Mouse (Mus musculus) limb, embryonic 11.5 days (tissue): ENCODE measurements around the gene Cyth1. TPM values are rescaled to one million over a fixed set of nuclear protein-coding genes. Genes with fewer than 3 reads are reported as not detected.

Source experiments
- ATAC-seq: fragments of 200-750 bp; cut with Nextera tagmentation; 2 replicates; pipeline ENCODE4 v1.8.0; 2017; ENCODE audit warnings: low read depth; ENCODE audit not compliant: insufficient number of reproducible peaks, low FRiP score, low TSS enrichment
- DNase-seq: peaks from one replicate; pipeline ENCODE4 v3.0.0-alpha.2; 2015; ENCODE audit warnings: low spot score
- H3K27ac ChIP-seq: fragments of 300-500 bp; sonication (generic); replicated peaks from 2 replicates; pipeline ENCODE4 v1.5.1; 2014; ENCODE audit warnings: low read depth, mild to moderate bottlenecking, low read length
- H3K27me3 ChIP-seq: fragments of 300-500 bp; sonication (generic); 2 replicates; pipeline ENCODE4 v1.6.1; 2014; ENCODE audit warnings: mild to moderate bottlenecking, low read length, mixed read lengths; ENCODE audit not compliant: control insufficient read depth, insufficient read depth
- H3K36me3 ChIP-seq: fragments of 300-500 bp; sonication (generic); 2 replicates; pipeline ENCODE4 v1.6.1; 2014; ENCODE audit warnings: mild to moderate bottlenecking, low read length, moderate library complexity, mixed read lengths; ENCODE audit not compliant: control insufficient read depth, insufficient read depth
- H3K4me1 ChIP-seq: fragments of 300-500 bp; sonication (generic); 2 replicates; pipeline ENCODE4 v1.6.1; 2014; ENCODE audit warnings: low read length, mixed read lengths; ENCODE audit not compliant: control insufficient read depth, insufficient read depth
- H3K4me2 ChIP-seq: fragments of 300-500 bp; sonication (generic); 2 replicates; pipeline ENCODE4 v1.6.1; 2014; ENCODE audit warnings: low read depth, mild to moderate bottlenecking, moderate library complexity; ENCODE audit not compliant: severe bottlenecking
- H3K4me3 ChIP-seq: fragments of 300-500 bp; sonication (generic); 2 replicates; pipeline ENCODE4 v1.5.1; 2014; ENCODE audit warnings: low read depth, low read length
- H3K9ac ChIP-seq: fragments of 300-500 bp; sonication (generic); 2 replicates; pipeline ENCODE4 v1.6.1; 2014; ENCODE audit warnings: mild to moderate bottlenecking, low read length
- H3K9me3 ChIP-seq: fragments of 300-500 bp; sonication (generic); 2 replicates; pipeline ENCODE4 v1.6.1; 2016; ENCODE audit warnings: low read length; ENCODE audit not compliant: control insufficient read depth
- WGBS: fragments of 180-500 bp; shearing (Covaris S2); extraction: QIAGEN DNeasy Blood & Tissue Kit; methylation state at CpG from one replicate; pipeline ENCODE4 v1.1.7; 2014; 5-methylcytosine and 5-hydroxymethylcytosine counted together
- polyA plus RNA-seq: library from polyadenylated mRNA; unstranded; fragments of >200 nt; fragmentation: Nextera tagmentation; extraction: Ambion mirVana; gene quantifications from 2 replicates; pipeline ENCODE4 v1.2.1, GENCODE M21; 2014

Cyth1 gene
- 13.3 and 16.2 TPM in 2 replicates for polyA plus RNA-seq

DNA sequence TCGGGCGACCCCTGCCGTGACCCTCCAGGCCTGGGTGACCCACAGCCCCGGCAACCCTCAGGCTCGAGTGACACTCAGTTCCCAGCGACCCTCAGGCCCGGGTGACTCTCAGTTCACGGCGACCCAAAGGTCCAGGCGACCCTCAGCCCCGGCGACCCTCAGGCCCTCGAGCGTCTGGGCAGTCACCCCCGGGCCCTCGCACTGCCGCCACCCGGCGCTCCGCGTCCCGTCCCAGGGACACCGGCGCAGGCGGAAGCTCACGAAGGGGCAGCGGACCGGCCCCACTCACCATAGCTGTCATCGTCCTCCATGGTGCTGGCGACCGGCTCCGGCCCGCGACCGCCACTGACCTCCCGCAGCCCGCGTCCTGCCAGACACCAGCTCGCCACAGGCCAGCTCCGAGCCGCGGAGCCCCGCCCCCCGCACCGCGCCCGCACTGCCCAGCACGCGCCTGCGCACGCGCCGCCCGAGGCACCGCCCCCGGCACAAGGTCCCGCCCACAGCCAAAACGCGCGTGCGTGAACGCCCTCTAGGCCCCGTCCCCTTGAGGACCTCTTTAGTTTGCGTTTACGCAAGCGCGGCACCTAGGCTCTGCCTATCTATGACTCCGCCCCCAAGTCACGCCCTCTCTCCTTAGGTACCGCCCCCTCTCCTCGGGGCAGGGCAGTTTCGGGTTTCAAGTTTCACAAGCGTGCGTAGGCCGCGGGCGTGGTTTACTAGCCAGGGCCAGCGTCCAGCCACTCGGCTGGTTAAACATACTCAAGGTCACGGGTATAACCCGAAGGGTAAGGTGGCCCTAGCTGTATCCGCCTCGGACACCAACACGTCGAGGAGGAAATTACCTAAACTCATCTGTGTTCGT, at the start of gene Cyth1:
Gene Cyth1, minus strand, starts transcription at position 443 of the 862 bp plus-strand sequence.
- peak; percentile 99 for DNase-seq
- under 1% methylated on average over 85 of the region's 86 CpGs for WGBS

DNA sequence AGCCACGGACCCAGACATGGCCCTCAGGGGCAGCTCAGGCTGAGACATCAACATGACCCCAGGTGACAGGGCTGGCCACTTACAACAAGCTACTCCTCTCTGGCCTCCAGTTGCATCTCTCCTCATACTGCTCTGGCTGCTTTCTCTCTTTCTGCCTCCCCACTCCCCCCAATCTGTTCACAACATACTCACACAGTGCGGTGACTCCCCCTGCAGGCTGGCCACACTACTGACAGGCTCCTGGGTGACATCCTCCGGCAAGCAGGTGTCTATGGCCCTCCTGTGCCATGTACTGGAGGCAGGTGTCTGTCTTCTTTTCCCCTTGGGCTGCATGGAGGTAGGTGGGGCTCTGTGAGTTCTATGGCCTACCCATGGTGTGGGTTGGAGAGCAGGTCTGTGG, 49.6 kb upstream of the Cyth1 start:
- H3K9ac ChIP-seq: no peak overlapping the region
- no peak overlapping the region for H3K4me3 ChIP-seq
- no peaks in the 10 kb centered on the region for H3K9me3 ChIP-seq
- H3K36me3 ChIP-seq: peaks cover 2% of the 10 kb centered on the region; the same call in 1 of the 2 replicates
- 81% methylated on average over 3 of the region's 3 CpGs for WGBS
- ATAC-seq: no peak
- no peak for DNase-seq
- no peaks in the 10 kb centered on the region for H3K27me3 ChIP-seq
- no peaks in the 10 kb centered on the region for H3K4me1 ChIP-seq
- no peak overlapping the region for H3K27ac ChIP-seq
- H3K4me2 ChIP-seq: no peak overlapping the region

More for the DNA sequence above, at the start of gene Cyth1:
- ATAC-seq: peak; percentile 96
- peak within 1 kb of the TSS; percentile 61 for H3K4me3 ChIP-seq
- peak within 1 kb of the TSS; percentile 8; the same call in 1 of the 2 replicates for H3K27ac ChIP-seq
- H3K4me1 ChIP-seq: peaks cover 16% of the 10 kb centered on the region
- H3K9ac ChIP-seq: peak within 1 kb of the TSS; percentile 76
- no peaks in the 10 kb centered on the region for H3K9me3 ChIP-seq
- no peaks in the 10 kb centered on the region for H3K27me3 ChIP-seq
- no peaks in the 10 kb centered on the region for H3K36me3 ChIP-seq
- peak within 1 kb of the TSS; percentile 76 for H3K4me2 ChIP-seq

DNA sequence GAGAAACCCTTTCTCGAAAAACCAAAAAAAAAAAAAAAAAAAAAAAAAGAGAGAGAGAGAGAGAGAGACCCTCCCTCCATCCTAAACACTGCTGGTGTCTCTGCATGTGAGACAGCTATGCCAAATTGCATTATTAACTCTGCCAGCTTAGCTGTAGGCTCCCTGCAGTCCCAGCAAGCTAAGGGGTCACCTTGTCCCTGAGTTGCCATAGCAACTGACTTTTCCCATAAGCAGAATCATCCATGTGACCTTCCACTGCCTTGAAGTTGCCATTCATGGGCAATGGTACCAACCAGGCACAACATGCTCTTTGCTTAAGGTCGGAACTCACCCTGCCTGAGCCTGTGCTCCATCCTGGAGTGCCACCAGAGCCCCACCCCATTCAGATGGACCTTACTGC, 46.6 kb upstream of the Cyth1 start:
- H3K27ac ChIP-seq: no peak overlapping the region
- H3K4me3 ChIP-seq: no peak overlapping the region
- no peaks in the 10 kb centered on the region for H3K4me1 ChIP-seq
- no peak overlapping the region for H3K9ac ChIP-seq
- no peaks in the 10 kb centered on the region for H3K36me3 ChIP-seq
- no peak overlapping the region for H3K4me2 ChIP-seq
- no peaks in the 10 kb centered on the region for H3K9me3 ChIP-seq
- no peaks in the 10 kb centered on the region for H3K27me3 ChIP-seq
- DNase-seq (no peak), ATAC-seq (no peak)
- WGBS: 72% methylated on average over 2 of the region's 2 CpGs

DNA sequence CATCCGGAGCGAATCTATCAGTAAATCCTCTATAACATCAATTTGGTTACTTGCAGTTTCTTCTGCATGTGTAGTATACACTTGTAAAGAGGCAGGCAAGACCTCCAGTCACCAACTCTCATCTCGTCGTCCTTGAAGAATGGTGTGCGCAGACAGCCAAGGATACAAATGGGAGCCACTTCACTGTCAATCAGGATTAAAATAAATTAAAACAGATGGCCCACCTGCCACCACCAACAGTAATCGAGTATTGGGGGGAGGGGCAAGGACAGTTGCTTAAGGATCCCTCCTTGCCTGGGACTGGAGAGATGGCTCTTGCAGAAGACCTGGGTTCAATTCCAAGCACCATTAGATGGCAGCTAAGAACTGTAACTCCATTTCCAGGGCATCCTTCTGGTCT, 44.3 kb upstream of the Cyth1 start:
- Histone ChIP-seq H3K4me3 (no peak overlapping the region), H3K27me3 (no peaks in the 10 kb centered on the region), H3K4me1 (peaks cover 10% of the 10 kb centered on the region), H3K36me3 (no peaks in the 10 kb centered on the region), H3K27ac (no peak overlapping the region), H3K9ac (no peak overlapping the region), H3K9me3 (no peaks in the 10 kb centered on the region), H3K4me2 (no peak overlapping the region)
- 65% methylated on average over 6 of the region's 6 CpGs for WGBS
- ATAC-seq: no peak
- no peak for DNase-seq

DNA sequence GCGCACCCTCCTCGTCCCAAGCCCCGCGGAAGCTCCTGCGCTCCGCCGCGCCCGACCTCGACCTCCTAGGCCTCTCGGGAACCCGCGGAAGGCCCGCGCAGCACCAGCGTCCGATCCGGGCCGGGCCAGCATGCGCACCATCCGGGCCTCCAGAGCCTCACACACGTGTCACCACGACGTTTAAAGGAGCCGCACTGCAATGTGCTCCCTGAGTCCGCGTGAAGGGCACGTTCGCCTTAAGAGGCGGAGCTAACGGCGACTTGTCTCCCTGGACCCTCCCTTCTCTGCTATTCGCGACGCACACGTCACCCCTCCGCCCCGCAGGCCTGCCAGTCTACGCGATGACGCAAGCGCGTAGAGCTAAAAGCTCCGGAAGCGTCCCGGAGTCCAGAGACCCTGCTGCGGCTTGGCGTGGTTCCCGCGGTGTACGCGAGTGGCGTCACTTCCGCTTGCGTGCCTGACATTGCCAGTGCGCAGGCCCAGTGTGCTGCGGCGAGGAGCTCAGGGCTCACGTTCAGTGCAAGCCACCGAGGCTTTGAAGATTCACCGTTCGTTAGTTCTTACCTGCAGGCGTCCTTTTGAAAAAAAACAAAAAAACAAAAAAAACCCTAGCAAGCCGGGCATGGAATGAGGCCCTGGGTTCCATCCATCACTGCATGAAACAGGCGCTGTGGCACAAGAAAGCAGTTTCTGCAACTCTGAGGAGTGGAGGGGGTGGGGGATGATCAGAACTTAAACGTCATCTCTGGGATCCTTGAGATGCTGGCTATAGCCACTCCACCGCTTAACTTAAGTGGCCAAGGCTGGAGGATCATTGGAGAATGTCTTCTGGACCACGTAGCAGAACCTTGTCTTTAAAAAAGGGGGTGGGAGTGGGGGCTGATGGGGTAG, 41.9 kb upstream of the Cyth1 start, which contains the start of gene Usp36:
Gene Usp36, minus strand, starts transcription at position 246 of the 891 bp plus-strand sequence.
- H3K36me3 ChIP-seq: peaks cover 6% of the 10 kb centered on the region; the same call in 1 of the 2 replicates
- H3K9me3 ChIP-seq: no peaks in the 10 kb centered on the region
- peak within 1 kb of the TSS; percentile 56; the same call in 1 of the 2 replicates for H3K27ac ChIP-seq
- H3K4me2 ChIP-seq: peak within 1 kb of the TSS; percentile 86
- ATAC-seq (peak; percentile 97), DNase-seq (peak; percentile 99)
- peak within 1 kb of the TSS; percentile 89 for H3K4me3 ChIP-seq
- WGBS: 1% methylated on average over 68 of the region's 68 CpGs
- peak within 1 kb of the TSS; percentile 84 for H3K9ac ChIP-seq
- H3K4me1 ChIP-seq: peaks cover 10% of the 10 kb centered on the region
- H3K27me3 ChIP-seq: no peaks in the 10 kb centered on the region

DNA sequence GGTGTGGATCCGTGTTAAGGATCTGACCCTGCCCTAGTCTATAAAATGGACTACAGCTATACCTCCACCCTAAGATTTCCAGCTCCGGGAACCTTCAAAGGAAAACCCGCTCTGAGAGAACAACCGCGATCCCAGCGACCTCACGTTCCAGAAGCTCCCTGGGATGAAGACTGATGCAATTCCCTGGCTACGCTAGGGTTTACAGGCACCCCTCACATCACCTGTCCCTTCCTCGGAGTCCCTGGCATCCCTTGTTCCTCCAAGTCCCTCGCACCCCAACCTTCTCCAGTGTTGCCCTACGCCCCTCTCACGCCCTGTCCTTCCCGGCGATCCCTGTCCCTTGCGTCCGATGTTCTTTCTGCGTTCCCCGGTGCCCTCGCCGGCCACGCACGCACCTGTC, 41.2 kb upstream of the Cyth1 start:
- Histone ChIP-seq H3K36me3 (peaks cover 9% of the 10 kb centered on the region; the same call in 1 of the 2 replicates), H3K4me3 (peak overlapping the region; percentile 89), H3K4me1 (peaks cover 10% of the 10 kb centered on the region), H3K9me3 (no peaks in the 10 kb centered on the region), H3K27ac (peak overlapping the region; percentile 56; the same call in 1 of the 2 replicates), H3K27me3 (no peaks in the 10 kb centered on the region), H3K9ac (peak overlapping the region; percentile 84), H3K4me2 (peak overlapping the region; percentile 86)
- no peak for DNase-seq
- WGBS: under 1% methylated on average over 22 of the region's 22 CpGs
- ATAC-seq: peak; percentile 7; the same call in 1 of the 2 replicates

DNA sequence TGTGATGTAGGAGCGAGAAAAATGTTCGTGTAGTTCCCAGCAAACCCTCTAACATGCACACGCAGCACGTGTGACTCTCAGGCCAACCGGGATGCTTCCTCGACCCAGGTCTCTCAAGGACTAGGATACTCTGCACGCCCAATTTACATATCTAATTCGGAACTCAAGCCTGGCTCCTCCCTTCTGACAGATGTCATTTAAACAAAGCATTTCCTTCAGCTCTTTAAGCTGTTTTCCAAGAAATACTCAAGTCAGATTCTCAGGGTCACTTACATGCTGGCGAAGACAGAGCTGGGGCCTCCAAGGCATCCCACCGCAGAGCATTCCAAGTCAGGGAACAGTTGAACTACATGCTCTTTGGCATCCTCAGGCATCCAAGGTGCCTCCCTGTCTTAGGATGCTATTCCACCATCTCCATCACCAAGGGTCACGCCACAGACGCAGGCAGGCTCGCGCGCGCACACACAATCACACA, 40.7 kb upstream of the Cyth1 start:
- Histone ChIP-seq H3K4me3 (peak overlapping the region; percentile 89), H3K9ac (peak overlapping the region; percentile 84), H3K27me3 (no peaks in the 10 kb centered on the region), H3K4me1 (peaks cover 10% of the 10 kb centered on the region), H3K27ac (no peak overlapping the region), H3K36me3 (peaks cover 10% of the 10 kb centered on the region; the same call in 1 of the 2 replicates), H3K4me2 (peak overlapping the region; percentile 86), H3K9me3 (no peaks in the 10 kb centered on the region)
- WGBS: under 1% methylated on average over 16 of the region's 16 CpGs
- DNase-seq: peak; percentile 32
- no peak for ATAC-seq

DNA sequence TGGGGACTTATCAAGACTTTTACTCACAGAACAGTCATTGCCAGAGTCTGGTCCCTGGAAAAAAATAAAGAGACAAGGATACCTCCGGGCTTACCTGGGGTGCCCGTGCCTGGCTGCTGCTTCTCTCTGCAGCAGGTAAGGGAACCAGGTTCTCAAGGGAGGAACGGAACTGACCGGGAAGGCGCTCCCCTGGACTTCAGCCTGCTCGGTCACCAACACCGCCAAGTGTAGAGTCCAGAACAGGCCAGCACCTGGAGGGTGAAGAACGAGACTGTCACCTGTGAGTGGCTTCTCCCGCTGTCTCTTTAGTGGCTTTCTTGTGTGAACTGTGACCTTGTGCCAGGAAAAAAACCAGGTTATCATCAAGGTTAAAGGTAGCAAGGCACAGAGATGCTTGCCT, 39.2 kb upstream of the Cyth1 start:
- no peaks in the 10 kb centered on the region for H3K9me3 ChIP-seq
- H3K4me2 ChIP-seq: no peak overlapping the region
- H3K4me1 ChIP-seq: peaks cover 10% of the 10 kb centered on the region
- no peak overlapping the region for H3K27ac ChIP-seq
- no peak overlapping the region for H3K9ac ChIP-seq
- peaks cover 17% of the 10 kb centered on the region; the same call in 1 of the 2 replicates for H3K36me3 ChIP-seq
- no peak for DNase-seq
- 96% methylated on average over 9 of the region's 9 CpGs for WGBS
- no peak for ATAC-seq
- no peak overlapping the region for H3K4me3 ChIP-seq
- no peaks in the 10 kb centered on the region for H3K27me3 ChIP-seq
